Mouse (Mus musculus) adrenal gland, adult 18-20 months (tissue): ENCODE measurements around the gene Tmem185b. TPM values are rescaled to one million over a fixed set of nuclear protein-coding genes. Genes with fewer than 3 reads are reported as not detected.

Source experiments
- DNase-seq, 2 experiments: peaks; one replicate each; pipeline ENCODE4 v3.0.0; 2021 to 2022; ENCODE audit warnings: low spot score in 2 of 2
- total RNA-seq, 2 experiments: library from RNA; stranded (reverse); gene quantifications; 1 replicate in 1 of 2; 2 replicates in 1 of 2; pipeline ENCODE4 v1.2.3; 2021

The Tmem185b gene
- total RNA-seq, 2 experiments from 2014 or later: 24.9 to 29.0 TPM

DNA sequence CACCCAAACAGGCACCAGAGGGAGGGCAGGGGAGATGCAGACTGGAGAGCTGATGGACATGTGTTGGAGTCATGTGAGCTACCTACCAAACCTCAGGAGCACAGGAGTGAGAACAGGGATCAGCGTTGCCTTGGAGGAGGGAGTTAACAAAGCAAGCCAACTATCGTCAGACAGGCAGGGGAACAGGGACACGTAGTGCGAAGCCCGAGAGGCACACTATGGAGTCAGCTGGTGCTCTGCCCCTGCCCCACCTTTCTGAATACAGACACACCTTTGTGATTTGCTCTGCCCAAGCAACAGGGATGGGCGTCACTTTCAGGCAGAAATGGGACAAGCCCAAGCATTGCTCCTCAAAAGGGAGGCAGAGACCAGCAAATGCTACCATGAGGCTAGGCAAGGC is 11.7 kb downstream of the Tmem185b start:
- no peak for DNase-seq

DNA sequence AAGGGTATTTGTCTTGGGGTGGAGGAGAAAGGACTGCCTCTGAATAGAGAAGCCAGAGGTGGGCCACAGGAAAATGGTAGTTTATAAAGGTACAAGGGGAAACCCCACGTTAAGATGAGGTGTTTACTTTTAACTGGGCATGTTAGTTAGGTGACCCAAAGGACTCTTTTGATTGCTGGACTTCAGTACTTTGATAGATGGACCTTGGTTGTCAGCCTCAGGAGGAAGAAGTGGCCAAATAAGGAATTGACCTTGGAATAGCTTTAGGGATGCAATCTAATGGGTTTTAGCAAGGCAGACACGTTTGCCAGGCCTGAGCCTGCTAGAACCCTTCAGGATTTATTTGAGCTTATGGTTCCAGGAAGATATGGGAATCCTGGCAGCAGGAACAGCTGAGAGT is 13.3 kb downstream of the Tmem185b start:
- no peak for DNase-seq

DNA sequence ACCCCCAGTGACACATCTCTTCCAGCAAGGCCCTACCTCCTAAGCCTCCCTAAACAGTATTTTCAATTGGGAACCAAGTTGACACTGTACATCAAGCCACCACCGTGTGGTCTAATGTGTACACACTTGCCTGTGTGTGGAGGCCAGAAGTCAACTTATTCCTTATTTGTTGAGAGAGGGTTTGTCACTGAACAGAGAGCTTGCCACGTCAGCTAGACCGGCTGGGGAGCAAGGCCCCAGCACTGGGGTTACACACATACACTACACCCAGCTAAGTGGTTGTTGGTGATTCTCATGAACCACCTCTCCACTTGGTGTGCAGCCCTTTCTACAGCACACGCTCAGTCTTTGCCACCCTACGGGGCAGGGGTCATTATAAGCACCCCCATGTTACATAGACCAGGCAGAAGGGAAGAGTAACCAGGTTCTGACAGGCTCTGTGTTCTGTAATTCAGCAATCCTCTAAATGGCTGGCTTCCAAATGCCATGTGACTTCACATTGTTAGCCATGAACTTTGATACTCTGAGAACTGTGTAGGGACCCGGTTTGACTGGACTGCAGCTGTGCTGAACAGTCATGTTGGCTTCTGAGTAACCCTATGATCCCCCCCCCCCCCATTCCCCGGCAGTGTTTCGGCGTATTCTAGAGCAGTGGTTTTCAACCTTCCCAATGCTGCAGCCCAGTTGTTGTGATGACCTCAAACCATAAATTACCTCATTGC is 15.0 kb downstream of the Tmem185b start:
- no peak for DNase-seq

DNA sequence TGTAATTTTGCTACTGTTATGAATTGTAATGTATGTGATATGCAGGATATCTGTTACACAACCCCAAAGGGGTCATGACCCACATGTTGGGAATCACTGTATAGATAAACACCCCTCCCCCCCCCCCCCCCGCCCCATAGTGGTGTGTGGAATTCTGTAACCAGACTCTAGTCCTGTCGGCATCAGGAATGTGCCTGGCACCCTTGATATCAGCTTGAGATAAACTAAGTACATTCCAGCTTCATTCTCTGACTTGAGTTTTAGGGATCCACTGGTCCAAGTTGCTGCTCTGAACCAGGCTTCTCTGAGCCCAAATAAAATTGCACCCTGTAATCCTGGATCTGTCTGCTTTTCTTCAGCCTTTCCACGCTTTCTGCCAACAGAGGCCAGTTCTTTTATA is 15.6 kb downstream of the Tmem185b start:
- no peak for DNase-seq

DNA sequence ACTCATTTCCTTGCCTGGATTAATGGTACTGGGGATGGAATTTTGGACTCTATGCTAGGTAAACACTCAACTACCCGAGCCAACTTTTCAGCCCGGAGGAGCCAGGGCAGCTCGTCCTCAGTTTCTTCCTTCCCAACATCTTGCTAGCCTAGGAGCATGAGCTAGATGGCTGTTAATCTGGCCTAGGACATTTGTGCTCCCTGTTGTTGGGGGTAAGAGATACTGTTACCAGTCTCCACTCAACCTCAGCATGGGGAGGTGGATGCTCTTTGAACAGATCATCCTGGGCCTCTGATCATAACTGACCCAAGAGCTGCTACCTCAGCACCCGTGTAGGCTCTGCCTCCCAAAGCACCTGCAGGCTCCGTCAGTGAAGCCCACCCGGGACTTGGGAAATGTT is 17.4 kb downstream of the Tmem185b start:
- DNase-seq: no peak

DNA sequence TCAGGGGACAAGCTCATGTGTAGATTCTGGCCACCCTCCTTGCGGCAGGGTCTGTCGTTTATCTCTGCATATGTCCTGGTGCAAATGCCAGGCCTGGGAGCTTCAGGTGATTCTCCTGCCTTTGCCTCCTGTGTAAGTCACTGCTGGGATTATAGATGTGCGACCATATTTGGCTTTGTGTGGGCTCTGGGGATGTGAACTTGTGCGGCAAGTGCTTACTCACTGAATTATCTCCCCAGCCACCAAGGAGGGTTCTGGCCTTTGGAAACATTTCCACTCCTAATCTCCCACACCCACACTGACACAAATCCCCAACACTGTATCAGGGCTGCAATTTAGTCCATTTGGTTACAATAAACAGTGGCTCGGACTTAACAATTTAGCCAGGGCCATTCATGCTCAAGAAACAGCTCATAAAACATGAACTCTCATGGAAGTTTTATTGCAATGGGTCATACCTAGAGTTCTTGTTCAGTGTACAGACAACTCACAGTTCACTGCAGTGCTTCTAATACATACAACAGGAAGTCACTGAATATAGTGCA is 18.7 kb downstream of the Tmem185b start:
- DNase-seq: no peak

DNA sequence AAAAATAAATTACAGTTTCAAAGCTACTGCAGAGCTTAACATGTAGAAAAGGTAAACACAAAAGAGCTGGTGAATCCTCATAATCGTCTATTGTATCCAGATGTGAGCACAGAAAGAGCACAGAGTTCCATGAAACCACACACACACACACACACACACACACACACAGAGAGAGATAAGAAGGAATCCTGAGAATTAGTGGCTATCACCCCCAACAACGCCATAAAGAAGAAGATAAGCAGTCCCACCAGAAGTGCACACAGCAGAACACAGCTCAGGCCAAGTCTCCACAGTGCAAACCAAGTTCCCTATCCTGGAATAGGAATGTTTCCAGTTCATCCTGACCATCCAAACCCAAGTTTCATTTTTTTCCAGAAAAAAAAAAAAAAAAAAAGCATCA is 19.2 kb downstream of the Tmem185b start:
- DNase-seq: no peak

DNA sequence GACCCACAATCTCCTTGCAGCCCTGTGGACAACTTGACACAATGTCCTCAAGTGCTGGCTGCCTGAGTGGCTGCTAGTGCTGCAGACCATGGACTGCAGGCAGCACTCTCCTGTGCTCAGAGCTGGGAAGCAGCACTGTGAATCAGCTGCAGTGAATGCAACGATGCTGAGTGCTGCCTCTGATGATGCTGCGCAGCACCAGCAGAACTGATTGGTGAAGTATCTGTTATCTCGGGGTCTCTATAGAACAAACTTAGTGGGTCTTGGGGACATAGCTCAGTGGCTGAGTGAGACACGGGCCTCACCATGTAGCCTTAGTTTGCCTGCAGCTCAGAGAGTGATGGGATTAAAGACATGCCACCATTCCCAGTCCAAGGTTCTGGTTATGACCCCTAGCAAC is 19.7 kb downstream of the Tmem185b start:
- DNase-seq: no peak

DNA sequence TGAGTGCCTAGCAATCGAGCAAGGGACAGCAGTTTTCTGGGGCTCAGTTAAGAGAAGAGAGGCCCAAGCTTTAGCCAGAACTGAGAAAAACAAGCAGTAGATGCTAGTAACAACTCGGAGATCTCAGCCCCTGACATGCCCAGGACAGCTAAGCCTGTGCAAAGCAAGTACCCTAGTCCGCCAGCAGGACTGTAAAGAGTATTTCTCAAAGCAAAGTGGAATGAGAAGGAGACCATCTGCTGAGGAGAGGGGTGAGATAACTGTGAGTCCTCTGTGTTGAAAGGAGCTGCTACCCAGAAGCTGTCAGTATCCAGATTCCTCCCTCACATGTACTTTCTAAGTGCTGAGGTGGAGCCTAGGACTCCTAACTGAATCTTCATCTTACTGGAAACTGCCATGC is 20.5 kb downstream of the Tmem185b start:
- DNase-seq: no peak

DNA sequence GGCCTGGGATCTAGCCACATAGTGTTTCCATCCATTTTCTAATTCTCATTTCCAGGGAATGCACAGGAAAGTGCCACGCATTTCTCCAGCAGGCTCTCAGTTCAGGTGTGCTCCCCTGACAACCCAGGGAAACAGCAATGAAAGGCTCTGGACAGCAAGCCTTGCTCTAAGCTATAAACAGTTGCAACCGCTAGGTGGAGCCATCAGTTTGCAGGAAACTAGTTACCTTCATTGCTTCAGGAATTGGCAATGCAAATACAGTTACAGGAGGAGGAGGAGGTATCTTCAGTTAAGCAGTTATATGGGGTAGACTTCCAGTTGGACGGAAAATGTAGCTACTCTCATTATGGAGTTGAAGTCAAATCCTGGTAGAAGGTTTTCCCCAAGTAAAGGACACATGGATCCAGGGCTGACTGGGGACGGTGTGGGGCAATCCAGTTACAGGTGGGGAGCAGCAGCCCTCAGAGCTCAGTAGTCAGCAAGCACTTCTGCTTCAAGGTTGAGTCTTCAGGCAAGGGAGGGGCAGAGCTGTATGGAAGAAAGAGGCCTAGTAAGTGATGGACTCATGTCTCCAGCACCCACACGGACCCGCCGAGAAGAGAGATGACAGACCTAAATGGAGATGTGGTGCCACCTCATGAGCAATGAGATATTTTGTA is 22.8 kb downstream of the Tmem185b start:
- peak; percentile 76 to 77 for DNase-seq

DNA sequence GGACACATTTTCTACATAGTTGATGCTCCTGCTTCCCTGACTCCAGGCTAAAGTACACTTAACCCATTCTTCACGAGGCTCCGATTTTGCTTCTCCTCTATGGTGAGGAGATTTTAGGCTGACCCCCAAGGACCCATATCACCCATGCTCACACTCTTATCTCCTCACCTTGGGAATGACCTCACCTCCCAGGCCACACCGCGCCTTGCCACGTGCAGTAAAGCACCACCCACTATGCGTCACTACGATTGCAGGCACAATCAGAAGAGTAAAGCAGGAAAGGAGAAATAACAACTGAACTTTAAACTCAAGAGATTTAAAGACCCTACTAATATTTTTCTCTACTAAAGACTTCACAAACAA is 23.3 kb downstream of the Tmem185b start:
- DNase-seq: no peak

DNA sequence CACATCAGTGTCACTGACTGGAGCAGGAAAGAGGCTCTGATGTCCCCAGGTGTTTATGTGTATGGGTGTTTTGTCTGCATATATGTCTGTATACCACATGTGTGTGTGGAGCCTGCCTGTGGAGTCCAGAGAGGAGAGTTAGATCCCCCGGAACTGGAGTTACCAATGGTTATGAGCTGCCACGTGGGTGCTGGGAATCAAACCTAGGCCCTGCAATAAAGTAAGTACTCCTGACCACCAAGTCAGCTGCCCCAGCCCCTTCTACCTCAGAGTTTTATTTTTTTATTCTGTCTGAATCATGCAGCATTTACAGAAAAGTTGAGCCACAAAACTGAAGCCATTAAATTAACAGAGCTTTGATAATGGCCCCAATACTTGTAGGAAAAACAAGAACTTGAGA is 24.1 kb downstream of the Tmem185b start:
- no peak for DNase-seq

DNA sequence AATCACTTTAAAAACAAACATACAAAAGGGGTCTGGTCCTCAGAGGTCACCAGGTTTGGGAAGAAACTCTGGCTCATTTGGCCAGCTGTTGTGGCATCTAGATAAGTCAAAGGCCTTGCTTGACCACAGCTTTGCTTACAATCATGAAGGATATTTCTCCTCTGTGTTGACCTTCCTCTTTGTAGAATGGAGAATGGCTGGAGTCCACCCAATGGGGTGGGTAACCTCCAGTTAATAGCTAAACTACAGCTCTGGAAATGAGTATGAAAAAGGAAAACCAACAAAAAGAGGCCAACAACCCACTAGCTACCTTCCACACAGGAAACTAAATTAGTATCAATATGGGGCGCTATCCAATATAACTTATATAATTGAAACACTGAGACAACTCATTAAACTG is 25.7 kb downstream of the Tmem185b start:
- DNase-seq: no peak

DNA sequence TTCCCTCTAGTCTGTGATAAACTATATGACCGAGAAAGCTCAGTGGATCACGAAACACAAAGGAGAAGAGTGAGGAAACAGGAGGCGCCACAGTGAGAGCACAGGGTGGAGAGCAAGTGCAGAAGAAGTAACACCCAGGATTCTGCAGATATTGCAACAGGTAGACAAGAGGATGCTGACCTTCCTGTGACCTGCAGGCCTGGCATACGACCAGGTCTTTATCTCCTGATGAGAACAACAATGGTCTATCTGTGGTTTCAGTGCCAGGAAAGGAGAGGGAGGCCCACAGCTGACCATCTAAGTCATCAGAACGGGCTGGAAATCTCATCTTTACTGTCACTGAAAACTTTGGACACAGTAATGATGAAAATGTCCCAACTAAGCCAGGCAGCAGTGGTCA is 29.7 kb downstream of the Tmem185b start:
- DNase-seq: no peak

DNA sequence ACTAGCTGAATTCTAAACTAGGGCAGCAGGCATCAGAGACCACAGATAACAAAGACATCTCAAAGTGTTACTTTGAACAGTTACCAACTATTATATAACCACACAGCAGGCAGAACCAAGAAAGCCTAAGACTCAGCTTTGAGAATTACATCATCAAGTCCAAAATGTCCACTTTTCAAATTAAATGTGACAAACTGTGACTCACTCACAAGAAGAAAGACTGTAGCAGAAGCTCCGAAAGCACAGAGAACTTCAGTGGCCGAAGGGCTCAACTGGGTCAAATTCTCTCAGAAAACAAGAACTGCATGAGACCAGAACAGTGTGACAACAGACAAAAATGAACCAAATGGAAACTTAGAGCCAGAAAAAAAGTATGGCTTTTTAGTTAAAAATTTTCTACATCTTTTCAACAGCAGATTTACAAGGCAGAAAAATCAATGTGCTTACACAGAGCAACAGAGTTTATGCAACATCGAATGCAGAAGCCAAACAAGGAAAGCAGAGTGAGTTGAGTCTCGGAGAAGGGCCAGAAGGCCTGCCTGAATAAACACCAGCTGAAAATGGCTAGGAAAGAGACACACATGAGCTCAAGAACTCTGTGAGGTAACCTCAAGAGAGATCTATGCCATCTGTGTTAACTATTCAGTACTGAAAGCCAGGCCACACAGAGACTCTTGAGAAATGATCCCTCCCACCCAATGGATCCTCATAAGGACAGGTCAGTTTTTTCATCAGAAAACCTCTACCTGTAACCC is 31.9 kb downstream of the Tmem185b start:
- DNase-seq: no peak

DNA sequence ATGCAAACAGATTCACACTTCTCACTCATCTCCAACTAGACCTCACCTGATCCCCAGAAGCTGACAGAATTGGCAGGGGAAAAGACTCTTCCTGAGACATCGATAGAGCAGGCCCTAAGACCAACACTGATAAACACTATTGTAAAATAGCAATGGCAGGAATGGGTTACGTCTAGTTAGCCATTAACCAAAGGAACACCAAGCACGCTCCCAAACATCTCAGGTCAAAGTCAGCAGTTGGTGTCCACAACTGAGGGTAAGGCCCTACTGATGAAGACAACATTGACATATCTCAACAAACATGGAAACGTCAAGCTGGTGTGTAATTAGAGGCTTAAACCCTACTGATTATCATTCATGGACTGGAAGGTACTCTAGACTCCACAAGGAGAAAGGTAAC is 39.6 kb downstream of the Tmem185b start:
- no peak for DNase-seq

DNA sequence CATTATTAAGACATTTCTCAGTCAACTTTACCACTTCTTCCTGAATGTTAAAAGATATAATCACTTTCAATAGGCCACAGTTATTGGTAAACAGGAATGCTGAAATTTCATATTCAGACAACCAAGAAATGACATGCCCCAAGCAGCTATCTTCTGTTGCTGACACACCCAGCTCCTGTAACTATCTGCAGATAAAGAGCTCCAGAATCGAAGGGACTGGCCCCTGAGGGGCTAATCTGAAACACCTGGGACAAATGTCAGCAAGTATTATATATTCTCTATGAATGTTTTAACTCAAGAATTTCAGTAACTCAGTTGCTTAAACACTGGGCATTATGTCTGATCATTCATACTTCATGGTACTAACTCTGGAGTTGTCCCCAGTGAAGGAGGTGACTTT is 44.2 kb downstream of the Tmem185b start:
- DNase-seq: no peak

Other genes starting within 250 kb of the Tmem185b start
- 1 to 10 TPM; 2.9 to 3.9 TPM for gene Inhbb, start 103.9 kb upstream of the Tmem185b start, total RNA-seq
- gene Ralb, start 21.4 kb upstream of the Tmem185b start, total RNA-seq: 10 to 100 TPM; 47.7 to 58.3 TPM
- gene Epb41l5, start 122.8 kb downstream of the Tmem185b start, total RNA-seq: 10 to 100 TPM; 10.1 to 10.9 TPM